Mouse (Mus musculus) erythroblast, embryonic 14.5 days (primary cell): ENCODE measurements around the gene Adipor2.

Experiments used
- GATA1 ChIP-seq: IDR thresholded peaks from 2 replicates; pipeline ENCODE4 v1.6.1; 2012; ENCODE audit warnings: low read length, inconsistent platforms, mixed read lengths
- TAL1 ChIP-seq: IDR thresholded peaks from 3 replicates; pipeline ENCODE4 v1.6.1; 2012; ENCODE audit warnings: low read length, inconsistent platforms, mixed read lengths

GRCm38 (mm10) chr6:119346257-119346656, 71.2 kb downstream of the Adipor2 start:
- TF ChIP-seq GATA1, result no peak
- TF ChIP-seq TAL1, result no peak
